Mouse (Mus musculus) heart, postnatal 10 days (tissue): Measurements from ENCODE around the gene Mum1. TPM values are rescaled to one million over a fixed set of nuclear protein-coding genes. Genes with fewer than 3 reads are reported as not detected.
"Not testable (repeated sequence)": the region's sequence is repeated elsewhere in the genome, so short reads cannot be mapped to it uniquely, and the experiment has no call there.

Experiments used
- DNase-seq, 2 experiments: peaks; one replicate each; pipeline ENCODE4 v3.0.0; 2021
- intact Hi-C: fragments of 180-260 bp; cut with DNase I; formaldehyde crosslinking; loops from one replicate; pipeline ENCODE4 v1.15.1; 2025
- total RNA-seq, 2 experiments: library from RNA; stranded (reverse); gene quantifications; 2 replicates each; pipeline ENCODE4 v1.2.3; 2021

Gene Mum1
- total RNA-seq, 2 experiments from 2014 or later, result 20.3 to 23.1 TPM

- intact Hi-C loops, result no loop called here
- DNase-seq, result no peak
Measured at GRCm38 (mm10) chr10:80207676-80208075, 18.6 kb upstream of the Mum1 start.

- intact Hi-C loops, result no loop called here
- no peak for DNase-seq
Measured at GRCm38 (mm10) chr10:80208248-80208647, 18.0 kb upstream of the Mum1 start.

GRCm38 (mm10) chr10:80208841-80209371 is 17.3 kb upstream of the Mum1 start:
- intact Hi-C loops, result no loop called here
- no peak for DNase-seq

GRCm38 (mm10) chr10:80211547-80212103 is 14.6 kb upstream of the Mum1 start:
- DNase-seq, intact Hi-C loops: not testable (repeated sequence)

GRCm38 (mm10) chr10:80215048-80215772 is 11.0 kb upstream of the Mum1 start:
- intact Hi-C loops, result no loop called here
- DNase-seq, result peak in 1 of 2 experiments; percentile 11

GRCm38 (mm10) chr10:80220676-80221075 is 5.6 kb upstream of the Mum1 start:
- intact Hi-C loops, result no loop called here

GRCm38 (mm10) chr10:80223137-80223536 is 3.1 kb upstream of the Mum1 start:
- DNase-seq, intact Hi-C loops: not testable (repeated sequence)

More at GRCm38 (mm10) chr10:80220676-80221075, 5.6 kb upstream of the Mum1 start:
- no peak for DNase-seq

- no peak for DNase-seq
- intact Hi-C loops, result no loop called here
Measured at GRCm38 (mm10) chr10:80226071-80226415, 191 bp upstream of the Mum1 start.

- no peak for DNase-seq
- intact Hi-C loops, result no loop called here
Measured at GRCm38 (mm10) chr10:80227166-80227539, 919 bp downstream of the Mum1 start.

GRCm38 (mm10) chr10:80227877-80228775 is 1.9 kb downstream of the Mum1 start:
- DNase-seq, result no peak
- intact Hi-C loops, result no loop called here

GRCm38 (mm10) chr10:80236145-80236825 is 10.1 kb downstream of the Mum1 start:
- intact Hi-C loops, result no loop called here
- no peak for DNase-seq

GRCm38 (mm10) chr10:80237020-80237419 is 10.8 kb downstream of the Mum1 start:
- DNase-seq, result no peak
- intact Hi-C loops, result no loop called here

- no peak for DNase-seq
- intact Hi-C loops, result no loop called here
Measured at GRCm38 (mm10) chr10:80238306-80238705, 12.1 kb downstream of the Mum1 start.

GRCm38 (mm10) chr10:80239791-80240190 is 13.6 kb downstream of the Mum1 start:
- intact Hi-C loops, result no loop called here
- no peak for DNase-seq

GRCm38 (mm10) chr10:80242088-80242487 is 15.9 kb downstream of the Mum1 start:
- intact Hi-C loops, result no loop called here

GRCm38 (mm10) chr10:80242607-80243006 is 16.4 kb downstream of the Mum1 start:
- DNase-seq, result no peak
- intact Hi-C loops, result no loop called here

More at GRCm38 (mm10) chr10:80242088-80242487, 15.9 kb downstream of the Mum1 start:
- no peak for DNase-seq

- intact Hi-C loops, result loop anchor here (1.0 kb wide), 2 partner anchors 46 to 70 kb away; no protein-coding TSS in a partner anchor
- DNase-seq, result peak in 1 of 2 experiments; percentile 38
Measured at GRCm38 (mm10) chr10:80244791-80245399, 18.7 kb downstream of the Mum1 start.

- intact Hi-C loops, result loop anchor here (1.0 kb wide), 2 partner anchors 46 to 70 kb away; no protein-coding TSS in a partner anchor
- peak; percentile 87 to 92 for DNase-seq
Measured at GRCm38 (mm10) chr10:80245600-80245999, 19.4 kb downstream of the Mum1 start.

- no peak for DNase-seq
- intact Hi-C loops, result no loop called here
Measured at GRCm38 (mm10) chr10:80247849-80248248, 21.6 kb downstream of the Mum1 start.

- DNase-seq, intact Hi-C loops: not testable (repeated sequence)
Measured at GRCm38 (mm10) chr10:80248437-80248836, 22.2 kb downstream of the Mum1 start.
